Mouse (Mus musculus): ENCODE measurements around the gene Ccdc71. TPM values are rescaled to one million over a fixed set of nuclear protein-coding genes. Genes with fewer than 3 reads are reported as not detected.

Gene Ccdc71
- polyA plus RNA-seq, 1 experiment from 2014 or later, result 56.1 TPM

- Histone ChIP-seq H3K4me3 (no peak overlapping the region), H3K27ac (no peak overlapping the region), H3K4me1 (replicated peaks) (peaks cover 21% of the 10 kb centered on the region), H3K27me3 (ENCODE audit: insufficient read depth, poor library complexity, severe bottlenecking) (peaks cover 6% of the 10 kb centered on the region; the same call in 1 of the 2 replicates), H3K9me3 (no peaks in the 10 kb centered on the region), H3K36me3 (peaks cover 53% of the 10 kb centered on the region)
- no peak for DNase-seq (ENCODE audit: low spot score)
- WGBS, result 93% methylated on average over 10 of the region's 10 CpGs
These were observed 1.9 kb downstream of the Ccdc71 start for GRCm38 (mm10) chr9:108462192-108462591.

DNA sequence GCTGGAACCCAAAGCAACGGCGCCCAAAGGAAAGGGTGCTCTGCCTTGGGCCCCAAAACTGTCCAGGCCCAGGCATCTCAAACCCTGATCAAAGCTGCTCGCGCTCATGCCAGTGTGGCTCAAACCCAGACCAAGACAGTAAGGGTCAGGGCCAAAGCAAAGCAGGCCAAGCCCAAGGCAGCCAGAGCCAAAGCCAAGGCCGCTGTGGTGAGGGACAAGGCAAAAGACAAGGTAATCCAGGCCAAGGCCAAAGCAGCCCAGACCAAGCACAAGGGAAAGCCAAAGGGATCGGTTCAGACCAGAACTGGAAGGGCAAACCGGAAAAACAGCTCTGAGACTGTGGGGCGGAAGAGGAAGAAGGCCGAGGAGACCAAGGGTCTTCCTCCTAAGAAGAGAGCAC, 3.4 kb downstream of the Ccdc71 start:
- DNase-seq (ENCODE audit: low spot score), result no peak
- H3K4me3 ChIP-seq, result no peak overlapping the region
- peaks cover 21% of the 10 kb centered on the region for H3K4me1 ChIP-seq (replicated peaks)
- no peak overlapping the region for H3K27ac ChIP-seq
- peaks cover 6% of the 10 kb centered on the region; the same call in 1 of the 2 replicates for H3K27me3 ChIP-seq (ENCODE audit: insufficient read depth, poor library complexity, severe bottlenecking)
- 93% methylated on average over 9 of the region's 9 CpGs for WGBS
- no peaks in the 10 kb centered on the region for H3K9me3 ChIP-seq
- H3K36me3 ChIP-seq, result peaks cover 58% of the 10 kb centered on the region

GRCm38 (mm10) chr9:108466219-108466618, 5.9 kb downstream of the Ccdc71 start:
- no peaks in the 10 kb centered on the region for H3K9me3 ChIP-seq
- H3K36me3 ChIP-seq, result peaks cover 58% of the 10 kb centered on the region
- H3K27ac ChIP-seq, result no peak overlapping the region
- WGBS, result 90% methylated on average over 2 of the region's 2 CpGs
- H3K27me3 ChIP-seq (ENCODE audit: insufficient read depth, poor library complexity, severe bottlenecking), result no peaks in the 10 kb centered on the region
- peaks cover 12% of the 10 kb centered on the region for H3K4me1 ChIP-seq (replicated peaks)
- no peak for DNase-seq (ENCODE audit: low spot score)
- no peak overlapping the region for H3K4me3 ChIP-seq

DNA sequence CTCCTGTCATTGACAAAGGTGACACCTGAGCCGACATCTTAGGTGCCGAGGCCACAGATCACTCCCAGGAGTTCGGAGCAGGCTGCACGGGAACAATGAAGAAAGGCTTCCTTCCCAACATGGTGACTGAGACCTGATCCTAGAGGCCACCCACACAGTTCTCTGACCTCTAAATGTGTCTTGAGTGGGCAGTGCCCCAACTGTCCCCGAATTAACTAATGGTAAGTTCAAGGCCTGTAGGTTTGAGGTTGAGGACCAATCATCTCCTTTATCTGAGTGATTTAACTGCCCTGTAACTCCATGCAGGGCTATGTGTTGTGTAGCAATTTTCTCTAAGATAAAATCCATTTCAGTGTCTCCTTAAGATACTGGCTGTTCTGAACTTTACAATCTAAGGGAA, 9.1 kb downstream of the Ccdc71 start:
- H3K9me3 ChIP-seq, result no peaks in the 10 kb centered on the region
- no peak for DNase-seq (ENCODE audit: low spot score)
- no peak overlapping the region for H3K4me3 ChIP-seq
- H3K27me3 ChIP-seq (ENCODE audit: insufficient read depth, poor library complexity, severe bottlenecking), result no peaks in the 10 kb centered on the region
- H3K36me3 ChIP-seq, result peaks cover 32% of the 10 kb centered on the region
- H3K27ac ChIP-seq, result no peak overlapping the region
- 83% methylated on average over 5 of the region's 5 CpGs for WGBS
- no peaks in the 10 kb centered on the region for H3K4me1 ChIP-seq (replicated peaks)

DNA sequence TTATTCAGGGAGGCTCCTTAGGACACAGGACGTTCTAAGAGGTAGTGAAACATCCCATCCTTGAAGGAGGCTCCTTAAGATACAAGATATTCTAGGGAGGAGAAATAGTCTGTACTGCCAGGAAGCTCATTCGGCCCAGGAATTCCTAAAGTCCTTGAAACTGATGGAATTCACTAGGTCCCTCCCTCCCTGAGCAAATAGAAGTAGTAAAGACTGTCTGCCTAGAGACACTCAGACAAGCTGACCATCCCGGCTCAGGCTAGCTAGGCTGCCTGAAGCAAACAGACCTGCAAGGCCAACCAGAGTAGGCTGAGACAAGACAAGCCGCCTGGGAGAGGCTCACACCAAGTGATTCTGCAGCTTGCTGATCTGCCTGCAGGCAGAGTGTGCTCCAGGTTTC, 9.5 kb downstream of the Ccdc71 start:
- Histone ChIP-seq H3K27me3 (ENCODE audit: insufficient read depth, poor library complexity, severe bottlenecking) (no peaks in the 10 kb centered on the region), H3K27ac (no peak overlapping the region), H3K36me3 (peaks cover 28% of the 10 kb centered on the region), H3K9me3 (no peaks in the 10 kb centered on the region), H3K4me1 (replicated peaks) (no peaks in the 10 kb centered on the region), H3K4me3 (no peak overlapping the region)
- WGBS, result 80% methylated on average over 4 of the region's 4 CpGs
- no peak for DNase-seq (ENCODE audit: low spot score)

- Histone ChIP-seq H3K27me3 (ENCODE audit: insufficient read depth, poor library complexity, severe bottlenecking) (no peaks in the 10 kb centered on the region), H3K4me3 (no peak overlapping the region), H3K9me3 (no peaks in the 10 kb centered on the region), H3K36me3 (no peaks in the 10 kb centered on the region), H3K4me1 (replicated peaks) (peaks cover 16% of the 10 kb centered on the region), H3K27ac (no peak overlapping the region)
- DNase-seq (ENCODE audit: low spot score), result no peak
- WGBS, result 73% methylated on average over 1 of the region's 1 CpGs
These were observed 14.2 kb downstream of the Ccdc71 start for GRCm38 (mm10) chr9:108474528-108474927.

GRCm38 (mm10) chr9:108478638-108479156, 18.4 kb downstream of the Ccdc71 start:
- DNase-seq (ENCODE audit: low spot score), result peak; percentile 89
- Histone ChIP-seq H3K4me3 (peak overlapping the region; percentile 56), H3K27ac (peak overlapping the region; percentile 87), H3K27me3 (ENCODE audit: insufficient read depth, poor library complexity, severe bottlenecking) (no peaks in the 10 kb centered on the region), H3K36me3 (peaks cover 26% of the 10 kb centered on the region), H3K4me1 (replicated peaks) (peaks cover 35% of the 10 kb centered on the region), H3K9me3 (no peaks in the 10 kb centered on the region)
- 1% methylated on average over 20 of the region's 20 CpGs for WGBS

DNA sequence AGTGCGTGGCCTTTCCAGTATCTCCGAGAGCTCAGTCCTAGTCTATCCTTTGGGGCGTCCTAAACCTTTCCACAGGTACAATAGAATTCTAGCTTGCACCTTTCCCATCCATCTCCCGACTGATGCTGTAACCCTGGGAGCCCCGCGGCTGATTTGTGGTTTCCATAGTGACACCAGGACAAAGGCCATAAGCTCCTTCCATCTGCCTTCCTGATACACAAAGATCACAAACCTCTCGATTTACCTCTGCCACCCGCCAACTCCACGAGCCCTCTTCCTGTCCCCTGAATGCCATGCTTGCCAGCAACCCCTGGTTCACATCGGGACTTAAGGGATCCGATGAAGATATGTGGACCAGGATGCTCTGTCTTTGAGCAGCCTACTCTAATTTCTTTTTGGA, 18.9 kb downstream of the Ccdc71 start:
- peak; percentile 56 for DNase-seq (ENCODE audit: low spot score)
- H3K27me3 ChIP-seq (ENCODE audit: insufficient read depth, poor library complexity, severe bottlenecking), result no peaks in the 10 kb centered on the region
- peaks cover 32% of the 10 kb centered on the region for H3K36me3 ChIP-seq
- whole genome bisulfite sequencing, result 40% methylated on average over 11 of the region's 11 CpGs
- H3K4me1 ChIP-seq (replicated peaks), result peaks cover 35% of the 10 kb centered on the region
- peak overlapping the region; percentile 56 for H3K4me3 ChIP-seq
- H3K9me3 ChIP-seq, result no peaks in the 10 kb centered on the region
- peak overlapping the region; percentile 87 for H3K27ac ChIP-seq

DNA sequence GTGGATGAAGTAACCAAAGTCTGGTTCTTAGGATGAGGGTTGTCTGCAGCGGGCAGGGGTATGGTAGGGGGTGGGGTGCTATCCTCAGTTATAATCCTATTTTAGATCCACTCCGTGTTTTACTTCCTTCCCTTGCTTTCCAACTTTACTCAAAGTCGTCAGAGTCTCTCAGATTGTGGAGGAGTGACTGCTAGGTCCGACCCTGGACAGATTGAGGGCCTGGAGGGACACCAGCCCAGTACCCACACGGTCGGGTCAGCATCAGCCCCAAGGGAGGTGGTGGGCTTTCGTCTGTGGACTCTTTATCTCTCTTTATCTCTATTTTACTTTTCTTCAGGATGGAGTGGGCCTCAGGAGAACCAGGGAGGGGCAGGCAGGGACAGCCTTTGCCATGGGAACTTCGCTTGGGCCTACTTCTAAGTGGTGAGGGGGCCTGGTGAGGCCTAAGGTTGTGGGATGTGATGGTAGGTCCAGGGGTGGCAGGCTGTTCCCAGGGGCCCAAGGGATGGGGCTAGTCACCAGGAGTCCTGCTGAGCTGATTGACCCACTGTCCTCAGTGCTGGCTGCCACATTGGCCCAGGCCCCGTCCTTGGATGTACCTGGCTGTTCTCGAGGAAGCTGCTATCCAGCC, 19.5 kb downstream of the Ccdc71 start, which contains the start of gene Lamb2:
Gene Lamb2 (plus strand): TSS at position 16 of the 631 bp plus-strand sequence.
- Histone ChIP-seq H3K27me3 (ENCODE audit: insufficient read depth, poor library complexity, severe bottlenecking) (no peaks in the 10 kb centered on the region), H3K27ac (peak within 1 kb of the TSS; percentile 87), H3K9me3 (no peaks in the 10 kb centered on the region), H3K4me1 (replicated peaks) (peaks cover 35% of the 10 kb centered on the region), H3K36me3 (peaks cover 36% of the 10 kb centered on the region), H3K4me3 (peak within 1 kb of the TSS; percentile 56)
- DNase-seq (ENCODE audit: low spot score), result peak; percentile 53
- WGBS, result 15% methylated on average over 10 of the region's 10 CpGs

DNA sequence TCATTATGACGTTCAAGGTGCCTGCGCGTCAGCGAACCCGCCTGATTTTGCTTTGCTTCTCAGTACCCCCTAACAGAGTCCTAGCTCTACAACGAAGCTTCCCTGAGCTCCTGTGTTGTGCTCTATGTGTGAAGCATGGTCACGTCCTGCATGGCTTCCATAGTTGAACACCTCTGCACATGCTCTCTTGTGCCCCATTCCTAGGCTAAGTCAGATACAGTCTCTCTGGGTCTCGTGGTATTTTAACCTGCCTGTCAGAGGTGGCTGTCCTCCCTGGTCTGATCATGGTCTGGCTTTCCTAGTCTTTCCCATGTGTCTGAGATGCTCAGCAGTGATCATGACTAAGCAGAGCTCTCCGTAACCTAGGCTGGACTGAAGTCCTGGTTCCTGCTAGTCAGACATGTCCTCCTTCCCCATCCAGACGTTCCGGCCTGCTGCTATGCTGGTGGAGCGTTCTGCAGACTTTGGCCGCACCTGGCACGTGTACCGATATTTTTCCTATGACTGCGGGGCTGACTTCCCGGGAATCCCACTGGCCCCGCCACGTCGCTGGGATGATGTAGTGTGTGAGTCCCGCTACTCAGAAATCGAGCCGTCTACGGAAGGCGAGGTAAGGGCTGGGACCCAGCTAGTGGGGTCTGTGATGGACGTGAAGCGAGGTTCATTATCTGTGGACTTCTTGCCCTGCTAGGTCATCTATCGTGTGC, 20.6 kb downstream of the Ccdc71 start:
- Histone ChIP-seq H3K27me3 (ENCODE audit: insufficient read depth, poor library complexity, severe bottlenecking) (no peaks in the 10 kb centered on the region), H3K36me3 (peaks cover 48% of the 10 kb centered on the region), H3K9me3 (no peaks in the 10 kb centered on the region), H3K4me1 (replicated peaks) (peaks cover 35% of the 10 kb centered on the region), H3K27ac (0 out of 2 replicates have a peak overlapping the region, but pooled peaks have one; percentile 87), H3K4me3 (peak overlapping the region; percentile 56; the same call in 1 of the 2 replicates)
- DNase-seq (ENCODE audit: low spot score), result no peak
- 93% methylated on average over 28 of the region's 28 CpGs for WGBS

DNA sequence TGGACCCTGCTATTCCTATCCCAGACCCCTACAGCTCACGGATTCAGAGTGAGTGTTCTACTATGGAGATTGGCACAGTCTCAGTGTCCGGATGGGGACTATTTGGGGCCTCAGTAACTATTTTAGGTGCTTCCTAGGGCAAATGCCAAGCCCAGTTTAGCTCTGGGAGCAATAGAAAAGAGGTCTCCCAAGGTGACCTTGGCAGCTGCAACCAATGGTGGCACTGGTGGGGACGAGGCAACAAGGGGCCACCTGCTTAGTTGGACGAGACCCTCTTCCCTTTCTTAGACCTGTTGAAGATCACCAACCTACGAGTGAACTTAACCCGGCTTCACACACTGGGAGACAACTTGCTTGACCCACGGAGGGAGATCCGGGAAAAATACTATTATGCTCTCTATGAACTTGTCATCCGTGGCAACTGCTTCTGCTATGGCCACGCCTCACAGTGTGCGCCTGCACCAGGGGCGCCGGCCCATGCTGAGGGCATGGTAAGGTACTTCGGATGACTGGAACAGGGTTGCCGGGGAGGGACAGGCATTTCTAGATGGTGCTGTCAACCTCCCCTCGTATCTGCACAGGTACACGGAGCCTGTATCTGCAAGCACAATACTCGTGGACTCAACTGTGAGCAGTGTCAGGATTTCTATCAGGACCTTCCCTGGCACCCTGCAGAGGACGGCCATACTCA, 21.3 kb downstream of the Ccdc71 start:
- no peak for DNase-seq (ENCODE audit: low spot score)
- Histone ChIP-seq H3K4me3 (no peak overlapping the region), H3K27me3 (ENCODE audit: insufficient read depth, poor library complexity, severe bottlenecking) (no peaks in the 10 kb centered on the region), H3K4me1 (replicated peaks) (peaks cover 35% of the 10 kb centered on the region), H3K36me3 (peaks cover 55% of the 10 kb centered on the region), H3K27ac (no peak overlapping the region), H3K9me3 (no peaks in the 10 kb centered on the region)
- WGBS, result 92% methylated on average over 19 of the region's 19 CpGs

DNA sequence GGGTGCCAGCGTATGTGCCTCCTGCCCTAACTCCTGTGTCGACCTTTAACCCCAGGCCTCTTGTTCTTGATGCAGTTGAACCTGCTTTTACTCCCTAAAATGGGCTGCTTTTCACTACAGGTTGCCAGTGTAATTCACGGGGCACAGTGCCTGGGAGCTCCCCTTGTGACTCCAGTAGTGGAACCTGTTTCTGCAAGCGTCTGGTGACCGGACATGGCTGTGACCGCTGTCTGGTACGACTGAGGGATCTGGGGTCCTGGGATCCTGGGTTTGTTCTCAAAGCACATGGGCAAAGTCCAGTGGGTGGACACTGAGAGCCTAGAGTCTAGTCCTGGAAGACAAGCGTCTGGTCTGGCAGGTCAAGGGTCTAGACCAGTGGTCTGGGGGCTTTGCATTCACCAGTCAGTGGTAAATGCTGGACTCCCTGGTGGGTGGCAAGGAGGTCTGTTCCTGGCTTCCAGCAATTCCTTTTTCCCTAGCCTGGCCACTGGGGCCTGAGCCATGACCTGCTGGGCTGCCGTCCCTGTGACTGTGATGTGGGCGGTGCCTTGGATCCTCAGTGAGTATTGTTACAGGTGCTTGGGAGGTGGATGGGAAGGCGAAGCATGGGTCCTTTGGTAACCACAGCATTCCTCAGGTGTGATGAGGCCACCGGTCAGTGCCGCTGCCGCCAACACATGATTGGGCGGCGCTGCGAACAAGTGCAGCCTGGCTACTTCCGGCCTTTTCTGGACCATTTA, 22.9 kb downstream of the Ccdc71 start:
- H3K4me1 ChIP-seq (replicated peaks), result peaks cover 31% of the 10 kb centered on the region
- no peak overlapping the region for H3K27ac ChIP-seq
- 94% methylated on average over 18 of the region's 18 CpGs for WGBS
- H3K36me3 ChIP-seq, result peaks cover 70% of the 10 kb centered on the region
- H3K27me3 ChIP-seq (ENCODE audit: insufficient read depth, poor library complexity, severe bottlenecking), result no peaks in the 10 kb centered on the region
- no peak overlapping the region for H3K4me3 ChIP-seq
- DNase-seq (ENCODE audit: low spot score), result no peak
- no peaks in the 10 kb centered on the region for H3K9me3 ChIP-seq
